Mouse (Mus musculus) thymus, adult 2 months (tissue): ENCODE results near the gene Agbl4. TPM values are rescaled to one million over a fixed set of nuclear protein-coding genes. Genes with fewer than 3 reads are reported as not detected.

Experiments
- DNase-seq: peaks from one replicate; pipeline ENCODE4 v3.0.0; 2021
- H3K27ac ChIP-seq: fragments of 200-500 bp; 2 replicates; pipeline ENCODE4 v1.5.1; 2012; ENCODE audit warnings: low read length, control low read depth; ENCODE audit not compliant: control insufficient read depth, insufficient read depth
- H3K27me3 ChIP-seq: fragments of 200-500 bp; 2 replicates; pipeline ENCODE4 v1.6.1; 2012; ENCODE audit warnings: mild to moderate bottlenecking, low read length, moderate library complexity, mixed read lengths; ENCODE audit not compliant: control insufficient read depth, insufficient read depth
- H3K36me3 ChIP-seq: fragments of 200-500 bp; 2 replicates; pipeline ENCODE4 v1.6.1; 2012; ENCODE audit warnings: mild to moderate bottlenecking, low read length, moderate library complexity; ENCODE audit not compliant: control insufficient read depth, insufficient read depth
- H3K4me1 ChIP-seq: fragments of 200-500 bp; replicated peaks from 2 replicates; pipeline ENCODE4 v1.6.1; 2012; ENCODE audit warnings: low read length; ENCODE audit not compliant: control insufficient read depth, insufficient read depth
- H3K4me3 ChIP-seq: fragments of 200-500 bp; 2 replicates; pipeline ENCODE4 v1.5.1; 2012; ENCODE audit warnings: mild to moderate bottlenecking, low read length, control low read depth, moderate library complexity; ENCODE audit not compliant: control insufficient read depth, insufficient read depth
- CTCF ChIP-seq: fragments of 200-500 bp; IDR thresholded peaks from 2 replicates; pipeline ENCODE4 v1.5.1; 2012; ENCODE audit warnings: mild to moderate bottlenecking, control low read depth, low read length, moderate library complexity, borderline replicate concordance; ENCODE audit not compliant: control insufficient read depth, poor library complexity, insufficient read depth; ENCODE audit errors: extremely low read depth
- POLR2A ChIP-seq: fragments of 200-500 bp; IDR thresholded peaks from 2 replicates; pipeline ENCODE4 v1.6.1; 2012; ENCODE audit warnings: mild to moderate bottlenecking, low read length, control low read depth, moderate library complexity; ENCODE audit not compliant: control insufficient read depth, poor library complexity, insufficient read depth; ENCODE audit errors: extremely low read depth
- WGBS: fragments of 180-500 bp; shearing (Covaris S2); methylation state at CpG from one replicate; pipeline ENCODE4 v1.1.7; 2018; 5-methylcytosine and 5-hydroxymethylcytosine counted together
- polyA plus RNA-seq: library from polyadenylated mRNA; depleted of rRNA; stranded (reverse); fragments of >200 nt; gene quantifications from 2 replicates; pipeline ENCODE4 v1.2.3, GENCODE M21; 2012

The Agbl4 gene
- polyA plus RNA-seq, 1 experiment = 0.07 TPM

DNA sequence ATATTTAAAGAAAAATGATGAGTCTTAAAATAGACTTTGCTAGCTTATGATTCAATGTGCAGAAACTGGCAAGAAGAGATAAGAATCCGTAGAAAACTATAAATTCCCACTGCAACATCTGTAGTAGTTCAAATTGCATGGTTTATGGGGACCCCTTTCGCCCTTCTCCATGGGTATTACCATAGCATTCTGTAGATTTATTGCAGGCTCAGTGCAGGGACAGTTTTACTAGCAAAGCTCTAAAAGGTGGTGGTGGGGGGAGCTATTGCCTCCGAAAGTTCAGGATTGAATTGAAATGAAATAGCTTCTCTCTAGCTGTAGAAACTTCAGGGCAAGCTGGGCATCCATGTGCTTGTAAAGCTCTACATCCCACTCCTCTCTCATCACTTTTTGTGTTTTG lies 959.7 kb downstream of the Agbl4 start:
- WGBS = 89% methylated on average over 3 of the region's 3 CpGs
- DNase-seq = no peak

DNA sequence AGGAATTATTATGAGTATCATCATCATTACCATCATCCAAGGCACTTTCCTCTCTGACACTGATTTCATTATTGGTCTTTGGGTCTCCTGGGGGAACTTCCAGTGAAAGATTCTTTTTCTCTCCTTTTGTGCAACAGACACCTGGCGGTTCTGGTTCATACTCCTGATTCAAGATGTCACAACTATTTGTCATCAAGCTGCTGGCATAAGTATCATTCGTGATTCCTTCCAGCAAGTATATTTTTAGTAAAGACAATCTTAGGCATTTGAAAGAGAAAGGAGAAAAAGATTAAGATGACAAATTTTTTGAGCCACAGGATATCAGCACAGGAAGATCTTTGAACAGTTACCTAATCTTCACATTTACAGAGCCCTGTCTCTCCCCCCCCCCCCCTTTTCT lies 966.7 kb downstream of the Agbl4 start:
- no peak overlapping the region for H3K27ac ChIP-seq
- no peak overlapping the region for H3K4me3 ChIP-seq
- no peak for DNase-seq
- H3K27me3 ChIP-seq = no peaks in the 10 kb centered on the region
- no peaks in the 10 kb centered on the region for H3K36me3 ChIP-seq
- H3K4me1 ChIP-seq = no peaks in the 10 kb centered on the region
- TF ChIP-seq CTCF = no peak
- TF ChIP-seq POLR2A = no peak
- WGBS = 87% methylated on average over 2 of the region's 2 CpGs

More for the DNA sequence above, 959.7 kb downstream of the Agbl4 start:
- Histone ChIP-seq H3K27me3 (no peaks in the 10 kb centered on the region), H3K4me3 (no peak overlapping the region), H3K36me3 (no peaks in the 10 kb centered on the region), H3K27ac (no peak overlapping the region), H3K4me1 (no peaks in the 10 kb centered on the region)
- TF ChIP-seq CTCF (no peak), POLR2A (no peak)

DNA sequence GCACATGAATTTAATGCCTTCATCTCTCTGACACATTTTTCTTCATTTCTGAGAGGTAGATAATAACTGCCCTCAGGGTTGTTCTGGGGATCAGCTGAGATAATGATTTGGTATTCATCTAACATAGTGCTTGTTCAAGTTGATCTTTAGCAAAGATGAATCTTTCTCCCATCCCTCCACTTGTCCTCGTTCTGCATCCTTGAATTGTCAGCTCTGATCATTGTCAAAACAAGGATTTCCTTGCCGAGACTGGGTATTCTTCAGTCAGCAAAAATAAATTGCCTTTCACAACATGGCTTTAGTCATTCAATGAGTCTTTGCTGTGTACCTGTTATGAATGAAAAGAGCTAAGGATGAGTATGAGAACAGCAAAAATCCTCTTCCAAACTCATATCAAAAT lies 970.3 kb downstream of the Agbl4 start:
- TF ChIP-seq POLR2A = no peak
- TF ChIP-seq CTCF = no peak
- 82% methylated on average over 2 of the region's 2 CpGs for WGBS

DNA sequence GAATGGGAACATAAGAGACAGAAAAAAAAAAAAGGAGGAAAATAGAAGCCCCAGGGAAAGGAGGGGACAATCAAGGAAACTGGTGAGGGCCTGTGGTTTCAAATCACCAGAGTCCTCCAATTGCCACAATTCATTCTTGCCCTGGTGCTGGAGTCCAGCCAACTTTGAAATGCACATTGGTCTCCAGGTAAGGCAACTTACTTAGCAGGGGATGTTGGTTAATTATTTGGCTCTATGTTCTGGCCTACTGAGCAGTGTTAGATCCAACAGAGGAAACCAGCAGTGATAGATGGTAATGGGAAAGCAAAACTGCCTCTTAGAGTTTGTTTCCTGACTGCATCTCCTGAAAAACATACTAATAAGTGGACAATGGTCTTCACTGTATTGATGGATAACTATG lies 979.7 kb downstream of the Agbl4 start:
- no peak for TF ChIP-seq CTCF
- TF ChIP-seq POLR2A = no peak
- Histone ChIP-seq H3K27me3 (no peaks in the 10 kb centered on the region), H3K4me1 (no peaks in the 10 kb centered on the region), H3K27ac (no peak overlapping the region), H3K36me3 (no peaks in the 10 kb centered on the region), H3K4me3 (no peak overlapping the region)
- no peak for DNase-seq

More for the DNA sequence above, 970.3 kb downstream of the Agbl4 start:
- H3K27ac ChIP-seq = no peak overlapping the region
- no peaks in the 10 kb centered on the region for H3K27me3 ChIP-seq
- no peaks in the 10 kb centered on the region for H3K36me3 ChIP-seq
- no peak overlapping the region for H3K4me3 ChIP-seq
- no peak for DNase-seq
- H3K4me1 ChIP-seq = no peaks in the 10 kb centered on the region

DNA sequence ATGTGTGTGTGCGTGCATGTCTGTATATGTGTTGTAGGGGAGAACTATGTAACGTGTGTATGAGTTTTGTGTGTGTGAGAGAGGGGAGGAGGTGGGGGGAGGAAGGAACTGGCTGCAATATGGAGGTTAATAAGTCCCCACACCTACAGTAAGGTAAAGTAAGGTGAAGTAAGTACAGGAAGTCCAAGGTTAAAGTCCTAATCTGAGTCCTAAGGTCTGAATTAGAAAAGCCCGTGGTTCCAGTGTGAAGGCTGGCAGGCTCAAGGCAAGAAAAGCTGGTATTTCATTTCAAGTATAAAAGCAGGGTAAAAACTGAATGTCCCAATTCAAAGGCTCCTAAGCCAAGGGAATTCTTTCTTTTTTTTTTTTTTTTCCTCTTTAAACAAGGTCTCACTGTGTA lies 980.6 kb downstream of the Agbl4 start:
- no peak for DNase-seq
- H3K36me3 ChIP-seq = no peaks in the 10 kb centered on the region
- no peak for TF ChIP-seq CTCF
- no peak for TF ChIP-seq POLR2A
- 96% methylated on average over 3 of the region's 3 CpGs for WGBS
- no peak overlapping the region for H3K4me3 ChIP-seq
- H3K27ac ChIP-seq = no peak overlapping the region
- H3K4me1 ChIP-seq = no peaks in the 10 kb centered on the region
- H3K27me3 ChIP-seq = no peaks in the 10 kb centered on the region

GRCm38 (mm10) chr4:111383101-111383500 lies 985.6 kb downstream of the Agbl4 start:
- no peak overlapping the region for H3K27ac ChIP-seq
- no peak for TF ChIP-seq CTCF
- no peak for TF ChIP-seq POLR2A
- no peak overlapping the region for H3K4me3 ChIP-seq
- DNase-seq = no peak
- WGBS = 96% methylated on average over 2 of the region's 2 CpGs
- no peaks in the 10 kb centered on the region for H3K27me3 ChIP-seq
- no peaks in the 10 kb centered on the region for H3K36me3 ChIP-seq
- no peaks in the 10 kb centered on the region for H3K4me1 ChIP-seq

DNA sequence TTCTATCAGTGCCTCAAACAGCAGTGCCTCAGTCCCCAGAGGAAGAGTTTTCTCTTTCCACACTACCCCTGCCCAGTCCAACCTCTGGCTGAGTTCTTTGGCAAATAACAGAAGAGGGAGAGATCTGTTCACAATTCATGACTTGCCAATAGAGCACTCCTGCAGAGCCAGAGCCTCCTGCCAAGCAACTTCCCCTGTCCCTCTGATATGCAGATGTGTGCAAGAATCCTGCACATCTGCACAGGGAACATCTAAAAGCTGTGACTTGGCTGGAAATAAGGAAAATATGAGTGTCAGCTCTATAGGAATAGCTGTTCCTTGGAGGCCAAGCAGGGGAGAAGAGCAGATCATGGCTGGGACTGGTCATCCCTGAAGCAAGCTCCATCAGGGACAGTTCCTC lies 993.3 kb downstream of the Agbl4 start:
- Histone ChIP-seq H3K27ac (no peak overlapping the region), H3K4me1 (no peaks in the 10 kb centered on the region), H3K27me3 (no peaks in the 10 kb centered on the region), H3K36me3 (no peaks in the 10 kb centered on the region), H3K4me3 (no peak overlapping the region)
- TF ChIP-seq POLR2A (no peak), CTCF (no peak)
- DNase-seq = no peak
